Mouse (Mus musculus): Measurements from ENCODE around the gene Adam22.
"Not testable (repeated sequence)": the region's sequence is repeated elsewhere in the genome, so short reads cannot be mapped to it uniquely, and the experiment has no call there.

Adam22 gene

GRCm38 (mm10) chr5:8312324-8312723, 55.6 kb downstream of the Adam22 start:
- DNase-seq = no peak

DNA sequence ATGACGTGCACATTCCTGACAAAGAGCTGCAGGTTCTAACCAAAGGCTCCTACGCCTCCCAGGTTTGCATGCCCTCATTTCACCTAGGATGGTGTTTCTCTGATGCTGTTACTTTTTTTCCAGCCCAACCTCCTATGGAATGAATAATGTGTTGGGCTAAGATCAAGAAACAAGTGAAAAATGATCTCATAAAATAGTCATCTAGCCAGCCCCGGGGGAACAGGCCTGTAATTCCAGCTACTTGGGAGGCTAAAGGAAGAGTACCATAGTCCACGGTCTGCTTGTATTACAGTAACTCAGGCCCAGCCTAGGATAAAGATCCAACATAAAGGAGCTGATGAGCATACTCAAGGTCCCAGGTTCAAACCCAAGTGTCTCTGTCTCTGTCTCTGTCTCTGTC, 57.1 kb downstream of the Adam22 start:
- no peak for DNase-seq

DNA sequence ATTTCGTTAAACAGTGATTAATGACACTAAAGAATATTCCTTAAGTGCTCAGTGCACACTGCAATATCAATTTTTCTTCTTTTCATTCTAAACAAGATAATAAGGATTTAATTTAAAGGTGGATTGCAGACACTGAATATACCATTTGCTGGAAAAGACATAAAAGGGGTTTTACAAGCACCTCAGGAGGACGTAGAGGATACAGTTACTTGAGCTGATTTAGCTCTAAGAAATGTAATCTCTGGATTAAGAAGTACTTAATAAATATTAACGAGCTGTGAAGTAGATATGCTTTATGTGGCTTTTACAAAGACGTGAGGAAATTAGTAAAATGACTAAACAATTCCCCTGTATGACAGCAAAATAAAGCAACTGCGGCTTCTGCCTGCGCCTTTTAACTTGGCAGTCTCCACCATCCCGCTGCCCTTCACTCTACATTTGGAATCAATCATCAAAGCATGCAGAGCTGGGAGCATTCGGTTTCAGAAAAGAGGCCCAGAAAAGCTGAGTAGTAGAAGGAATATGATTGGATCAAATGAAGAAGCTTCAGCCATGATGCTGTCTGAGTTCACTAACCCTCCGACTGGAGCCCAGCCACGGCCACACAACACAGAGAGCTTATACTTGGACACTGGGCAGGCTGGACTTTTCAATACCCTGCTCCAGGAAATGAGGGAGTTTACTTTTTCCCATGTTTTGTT, 70.1 kb downstream of the Adam22 start:
- no peak for DNase-seq

GRCm38 (mm10) chr5:8293287-8293686, 74.7 kb downstream of the Adam22 start:
- DNase-seq = no peak

DNA sequence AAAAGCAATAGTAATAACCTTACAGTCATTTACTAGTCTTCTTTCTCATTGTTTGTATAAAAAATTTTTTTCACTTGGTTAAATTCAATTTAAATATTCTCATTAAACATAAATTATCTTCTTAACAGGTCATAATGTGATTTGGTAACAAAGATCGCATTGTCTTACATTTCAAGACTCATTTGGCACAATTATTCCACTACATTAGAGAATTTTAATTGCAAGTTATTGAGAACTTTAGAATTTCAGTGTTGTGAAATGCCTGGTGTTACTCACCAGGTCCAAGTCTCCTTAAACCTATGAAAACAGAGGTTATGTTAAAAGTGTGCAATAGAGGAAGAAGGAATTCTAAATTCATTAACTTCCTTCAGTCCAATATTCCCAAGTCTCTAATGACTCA, 76.5 kb downstream of the Adam22 start:
- DNase-seq = no peak

GRCm38 (mm10) chr5:8289678-8290614, 78.0 kb downstream of the Adam22 start:
- no peak for DNase-seq

DNA sequence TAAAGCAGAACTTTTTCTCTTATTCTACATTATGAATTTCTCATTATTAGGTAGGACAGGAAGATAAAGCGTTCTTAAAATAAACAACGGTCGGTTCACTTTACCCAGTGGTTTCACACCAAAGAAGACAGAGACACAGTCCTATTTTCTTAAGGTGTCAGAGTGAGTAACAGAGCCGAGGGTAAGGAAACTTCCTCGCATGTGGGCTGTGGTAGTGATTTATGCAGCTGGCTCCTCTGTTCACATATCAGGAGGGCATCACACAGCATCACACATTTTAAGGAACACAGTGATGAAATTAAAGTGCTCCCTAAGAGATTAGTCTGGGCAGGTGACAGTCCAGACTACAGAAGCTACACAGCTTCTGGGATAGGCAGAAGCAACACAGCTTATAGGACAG, 83.8 kb downstream of the Adam22 start:
- no peak for DNase-seq

DNA sequence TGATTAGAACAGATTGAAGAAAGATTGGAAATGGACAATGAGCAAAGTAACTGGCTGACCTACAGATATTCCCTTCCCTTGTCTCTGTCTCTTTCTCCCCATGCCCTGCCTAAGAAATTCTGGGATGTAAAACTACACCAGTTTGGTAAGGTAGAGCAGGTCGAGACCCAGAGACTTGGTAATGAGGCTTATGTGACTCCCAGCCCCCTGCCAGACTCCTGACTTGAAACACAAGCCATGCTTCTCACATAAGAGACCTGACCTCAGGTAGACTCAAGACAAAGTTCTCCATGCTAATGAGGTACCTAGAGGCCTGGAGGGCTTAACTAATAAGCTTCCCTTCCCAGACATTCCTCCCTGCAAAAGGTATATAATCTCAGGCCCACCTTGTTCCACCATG, 91.8 kb downstream of the Adam22 start:
- no peak for DNase-seq

DNA sequence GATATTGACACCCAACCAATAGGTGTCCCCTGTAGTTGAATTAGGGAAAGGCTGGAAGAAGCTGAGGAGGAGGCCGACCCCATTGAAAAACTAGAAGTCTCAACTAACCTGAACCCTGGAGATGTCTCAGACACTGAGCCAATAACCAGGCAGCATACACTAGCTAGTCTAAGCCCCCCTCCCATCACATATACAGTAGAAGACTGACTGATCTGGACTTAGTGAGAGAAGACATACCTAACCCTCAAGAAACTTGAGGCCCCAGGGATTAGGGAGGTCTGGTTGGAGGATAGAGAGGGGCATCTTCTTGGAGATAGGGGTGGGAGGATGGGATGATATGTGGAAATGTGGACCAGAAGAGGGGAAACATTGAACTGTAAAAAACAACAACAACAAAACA, 110.6 kb downstream of the Adam22 start:
- no peak for DNase-seq

DNA sequence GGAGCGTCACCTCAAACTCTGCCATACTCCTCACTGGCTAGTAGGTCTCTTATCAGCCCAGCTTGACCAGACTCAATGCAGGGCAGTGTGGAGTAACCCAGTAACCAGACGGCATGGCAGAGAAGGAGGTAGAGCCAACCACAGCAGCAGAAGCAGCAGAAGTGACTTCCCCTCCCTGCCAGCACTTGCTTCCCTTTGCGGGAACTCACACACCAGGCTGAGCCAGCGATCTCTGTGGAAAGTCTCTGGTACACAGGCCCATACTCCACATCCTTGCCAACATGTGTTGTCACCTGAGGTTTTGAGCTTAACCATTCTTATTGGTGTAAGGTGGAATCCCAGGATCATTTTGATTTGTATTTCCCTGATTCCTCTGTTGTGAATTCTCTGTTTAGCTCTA, 111.5 kb downstream of the Adam22 start:
- DNase-seq = no peak

DNA sequence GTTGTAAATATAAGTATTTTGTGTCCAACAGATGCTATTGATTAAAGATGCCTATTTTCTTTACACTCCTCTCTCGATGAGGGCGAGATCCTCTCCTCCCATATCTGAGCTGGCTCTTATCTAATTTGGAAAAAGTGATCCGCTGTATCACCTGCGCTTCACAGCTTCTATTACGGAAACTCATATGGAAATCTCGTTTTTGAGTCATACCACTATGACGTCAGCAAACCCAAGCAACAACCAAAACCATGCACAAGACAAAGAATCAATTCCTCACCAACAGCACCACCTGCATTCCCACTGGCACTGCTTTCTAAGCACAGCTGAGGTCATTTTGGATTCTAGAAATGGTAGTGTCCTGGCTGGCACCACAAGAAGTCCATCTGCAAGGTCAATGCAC, 123.3 kb downstream of the Adam22 start:
- DNase-seq = no peak

DNA sequence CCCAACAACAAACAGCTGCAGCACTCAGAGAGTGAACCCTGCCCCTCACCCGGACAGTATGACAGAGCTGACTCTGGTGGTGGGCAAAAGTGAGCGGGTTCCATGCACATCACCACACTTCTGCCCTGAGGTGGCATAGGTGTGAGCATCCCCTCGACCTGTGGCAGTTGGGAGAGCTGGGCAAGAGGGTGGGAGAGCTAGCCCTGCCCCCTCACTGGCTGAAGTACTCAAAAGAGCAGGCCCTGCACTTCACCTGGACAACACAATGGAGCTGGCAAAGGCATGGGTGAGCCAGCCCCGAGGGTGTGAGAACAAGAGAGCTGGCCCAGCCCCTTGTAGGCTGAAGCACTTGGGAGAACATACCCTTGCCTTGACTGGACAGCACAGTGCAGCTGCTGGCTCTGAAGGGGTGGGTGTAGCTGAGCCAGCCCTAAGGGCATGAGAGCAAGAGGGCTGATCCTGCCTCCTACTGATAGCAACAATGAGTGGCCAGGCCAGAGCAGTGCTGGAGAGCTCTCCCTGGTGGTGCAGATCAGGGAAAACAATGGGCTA, 124.8 kb downstream of the Adam22 start:
- DNase-seq = no peak

DNA sequence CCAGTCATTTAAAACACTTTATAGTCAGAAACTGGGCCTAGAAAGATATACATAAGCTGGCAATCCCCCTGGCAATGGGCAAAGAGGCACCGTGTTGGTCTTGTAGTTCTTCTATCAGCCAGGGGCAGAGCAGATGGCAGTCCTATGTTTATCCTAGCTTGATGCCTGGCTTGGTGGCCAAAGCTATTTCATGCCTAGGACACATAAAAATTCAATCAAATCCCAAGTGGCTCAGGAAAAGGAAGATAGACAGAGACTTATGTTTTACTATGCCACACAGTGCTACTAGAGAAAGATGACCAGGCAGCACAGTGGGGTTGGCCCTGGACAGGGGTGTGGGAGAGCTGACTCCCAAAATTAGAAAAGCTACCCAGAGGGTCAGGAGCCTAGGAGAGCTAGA, 125.3 kb downstream of the Adam22 start:
- DNase-seq = no peak

DNA sequence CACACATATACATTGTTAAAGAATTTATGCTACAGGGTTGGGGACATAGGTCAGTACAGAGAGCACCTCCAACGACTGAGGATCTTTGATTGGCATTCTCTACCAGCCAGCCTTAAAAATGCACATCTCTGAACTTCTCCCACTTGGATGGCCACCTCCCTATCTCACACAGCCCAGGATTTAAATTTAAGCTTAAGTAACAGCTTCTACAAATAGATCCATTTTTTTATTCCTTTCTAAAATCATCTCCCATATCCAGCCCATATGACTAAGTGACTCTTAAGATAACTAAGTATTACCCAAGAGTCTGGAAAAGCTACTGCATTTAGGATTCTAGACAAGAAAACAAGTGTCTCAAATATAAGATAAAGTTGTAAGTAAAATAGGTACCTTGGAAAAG, 140.9 kb downstream of the Adam22 start:
- DNase-seq = no peak

DNA sequence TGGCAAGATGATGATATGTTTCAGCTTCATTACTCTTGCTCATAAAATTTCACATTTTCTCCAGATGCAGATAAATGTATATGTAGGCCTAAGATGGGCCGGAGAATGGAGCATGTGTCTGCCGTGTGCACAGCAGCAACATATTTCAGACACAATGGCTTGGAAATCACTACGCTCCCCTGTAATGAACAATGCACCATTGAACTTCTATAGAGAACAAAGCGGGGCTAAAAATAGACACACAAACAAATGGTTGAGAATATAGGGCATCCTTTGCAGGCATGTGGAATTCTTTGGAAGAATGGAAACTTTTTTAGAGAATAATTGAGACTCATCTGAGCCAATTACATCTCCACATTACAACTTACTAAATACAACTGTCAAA, 143.6 kb downstream of the Adam22 start:
- no peak for DNase-seq

DNA sequence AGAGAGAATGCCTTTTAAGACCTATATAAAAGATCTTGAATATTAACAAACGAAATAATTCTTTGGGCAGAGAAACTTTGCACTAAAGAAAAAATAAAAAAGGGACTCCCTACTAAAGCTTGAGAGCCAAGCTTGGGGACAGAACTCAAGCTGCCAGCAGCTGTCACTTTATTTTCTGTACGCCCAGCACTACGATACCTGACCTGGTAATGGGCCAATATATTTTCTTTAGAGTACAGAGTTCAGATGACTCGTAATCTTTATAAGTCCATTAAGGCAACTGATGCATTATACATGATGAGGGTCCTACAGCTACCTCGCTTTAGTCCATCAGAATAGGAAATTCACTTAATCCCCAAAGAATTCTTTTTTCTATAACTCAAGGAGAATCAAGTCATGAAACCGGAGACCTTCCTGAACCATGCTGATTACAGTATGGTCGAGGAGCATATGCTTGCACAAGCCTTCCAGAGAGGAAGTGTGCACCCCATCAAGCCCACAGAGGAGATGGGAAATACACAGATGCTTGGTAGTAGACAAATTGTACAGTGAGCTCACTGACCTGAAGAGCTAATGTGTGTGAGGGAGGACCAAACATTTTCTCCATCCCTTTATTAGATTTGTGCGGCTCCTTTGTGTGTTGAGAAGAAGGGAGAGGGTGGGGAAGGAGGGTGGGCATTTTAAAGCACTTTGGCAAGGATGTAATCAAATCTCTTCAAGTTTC, 144.2 kb downstream of the Adam22 start:
- no peak for DNase-seq

- no peak for DNase-seq
Observed at GRCm38 (mm10) chr5:8221630-8222029, 146.3 kb downstream of the Adam22 start.

DNA sequence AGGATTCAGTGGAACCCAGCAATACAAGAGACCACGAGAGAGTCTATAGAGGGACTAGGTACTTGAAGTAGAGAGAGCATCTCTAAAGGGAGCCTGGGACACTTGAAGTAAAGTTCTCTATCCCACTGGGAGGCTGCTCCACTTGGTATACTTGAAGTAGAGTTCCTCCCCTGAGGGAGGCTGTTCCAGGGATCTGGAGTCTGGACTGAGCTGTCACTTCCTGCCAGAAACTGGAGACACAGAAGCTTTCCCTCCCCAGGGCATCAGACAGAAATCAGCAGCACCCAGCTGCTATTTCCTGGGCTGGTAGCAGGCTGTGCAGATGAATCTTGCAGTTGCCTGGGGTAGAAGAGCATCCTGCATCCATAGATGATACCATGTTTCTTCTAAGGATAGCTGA, 152.1 kb downstream of the Adam22 start:
- no peak for DNase-seq

DNA sequence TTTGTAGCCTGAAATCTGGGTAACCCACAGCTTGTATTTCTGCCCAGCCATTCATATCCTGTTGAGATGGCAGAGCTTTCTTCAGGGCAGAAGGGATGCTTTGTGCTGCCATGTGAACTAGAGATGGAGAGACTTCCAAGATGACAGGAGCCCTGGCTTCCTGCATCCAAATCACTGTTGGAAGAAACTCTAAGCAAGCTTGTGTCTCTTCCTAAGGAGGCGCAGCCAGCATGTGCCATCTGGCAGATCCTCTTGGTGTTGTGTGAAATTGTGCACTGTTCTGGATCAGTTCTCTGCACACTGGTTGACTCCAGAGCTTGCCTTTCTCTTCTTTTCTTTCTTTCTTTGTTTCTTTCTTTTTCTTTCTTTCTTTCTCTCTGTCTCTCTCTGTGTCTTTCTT, 183.0 kb downstream of the Adam22 start:
- not testable (repeated sequence) for DNase-seq

DNA sequence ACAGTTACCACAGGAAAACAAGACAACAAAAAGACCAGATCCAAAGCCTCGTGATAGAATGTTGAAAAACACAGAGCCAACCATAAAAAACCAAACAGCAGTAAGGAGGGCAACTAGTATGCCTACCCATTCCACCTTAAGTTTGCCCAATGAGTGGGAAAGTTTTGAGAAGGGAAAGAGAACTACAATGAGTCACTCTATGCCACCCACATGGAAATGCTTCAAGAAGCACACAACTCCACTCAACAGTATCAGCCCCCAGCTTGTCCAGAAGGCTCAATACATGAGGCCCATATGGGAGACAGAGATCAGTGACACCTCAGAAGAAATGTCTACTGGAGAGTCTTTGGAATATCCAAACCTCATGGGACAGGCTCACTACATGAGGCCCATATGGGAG, 187.3 kb downstream of the Adam22 start:
- DNase-seq = no peak

DNA sequence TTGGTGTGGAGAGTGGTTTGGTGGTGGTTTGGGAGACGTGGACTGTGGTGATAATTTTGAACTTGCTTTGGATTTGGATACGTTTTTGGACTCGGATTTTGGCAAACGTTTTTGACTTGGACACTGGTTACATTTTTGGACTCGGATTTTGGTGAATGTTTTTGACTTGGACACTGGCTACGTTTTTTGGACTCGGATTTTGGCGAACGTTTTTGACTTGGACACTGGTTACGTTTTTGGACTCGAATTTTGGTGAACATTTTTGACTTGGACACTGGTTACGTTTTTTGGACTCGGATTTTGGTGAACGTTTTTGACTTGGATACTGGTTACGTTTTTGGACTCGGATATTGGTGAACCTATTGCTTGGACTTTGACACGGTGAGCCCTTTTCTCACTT, 189.8 kb downstream of the Adam22 start:
- no peak for DNase-seq

DNA sequence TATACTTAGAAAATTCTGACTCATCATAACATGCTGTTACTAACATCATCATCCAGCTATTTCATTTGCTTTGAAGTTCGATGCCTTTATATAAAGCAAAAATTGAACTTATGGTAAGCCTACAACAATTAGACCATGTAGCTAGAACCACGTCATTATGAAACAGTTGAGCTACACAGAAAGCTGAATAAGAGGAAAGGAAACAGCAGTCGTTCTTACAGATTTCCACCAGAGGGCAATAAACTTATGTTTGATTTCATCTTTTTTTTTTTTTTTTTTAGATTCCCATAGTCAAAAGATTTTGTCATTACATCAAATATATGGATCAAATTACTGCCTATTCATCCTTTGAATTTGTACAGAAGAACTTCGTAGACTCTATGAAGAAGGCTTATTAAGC, 203.2 kb downstream of the Adam22 start:
- no peak for DNase-seq

GRCm38 (mm10) chr5:8151645-8152044, 216.3 kb downstream of the Adam22 start:
- DNase-seq = no peak
